ENCODE assay signal across 15 mouse cellular contexts in the genomic region with DNA sequence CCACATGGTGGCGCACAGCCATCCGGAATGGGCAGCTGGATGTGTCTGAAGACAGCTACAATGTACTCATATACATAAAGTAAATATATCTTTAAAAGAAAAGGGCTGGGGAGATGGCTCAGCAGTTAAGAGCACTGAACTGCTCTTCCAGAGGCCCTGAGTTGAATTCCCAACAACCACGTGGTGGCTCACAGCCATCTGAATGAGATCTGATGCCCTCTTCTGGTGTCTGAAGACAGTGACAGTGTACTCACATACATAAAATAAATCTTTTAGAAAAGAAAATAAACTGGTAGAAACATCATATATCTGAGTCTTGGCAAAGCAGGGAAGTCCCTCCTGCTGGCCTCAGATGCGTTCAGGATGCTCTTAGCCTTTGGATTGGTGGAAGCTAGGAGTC. TPM values are rescaled to one million over a fixed set of nuclear protein-coding genes. Genes with fewer than 3 reads are reported as not detected.
DNase-seq lines count a peak whose midpoint lies in the region; ATAC-seq and TF ChIP-seq lines count a peak whose summit lies in the region.
"Had no signal": no experiment of that assay in that cellular context is flagged by ENCODE, and none has a peak within 500 bp of the region (broad histone marks: within the 10 kb centered on the region; RNA-seq: fewer than 3 reads in every experiment).

No protein-coding gene starts in this region.

- no peak overlapping the region for H3K4me2 ChIP-seq in hindbrain, postnatal 0 days (ENCODE audit: low read depth, low read length)
- H3K4me2 ChIP-seq in liver, postnatal 0 days (ENCODE audit: low read depth, low read length), result no peak overlapping the region
- H3K4me2 ChIP-seq in liver, embryonic 12.5 days, result no peak overlapping the region
- H3K4me2 ChIP-seq: embryonic facial prominence, embryonic 13.5 days; heart, embryonic 15.5 days; liver, embryonic 13.5 days had no signal

- WGBS in hindbrain, postnatal 0 days, result 57% methylated on average over 4 of the region's 4 CpGs
- WGBS in hindbrain, embryonic 10.5 days, result 58% methylated on average over 4 of the region's 4 CpGs
- 58% methylated on average over 4 of the region's 4 CpGs for WGBS in liver, postnatal 0 days (ENCODE audit: insufficient replicate concordance)
- 56% methylated on average over 4 of the region's 4 CpGs for WGBS in liver, embryonic 12.5 days (ENCODE audit: insufficient replicate concordance)

- H3K27ac ChIP-seq in hindbrain, postnatal 0 days, result no peak overlapping the region
- H3K27ac ChIP-seq in hindbrain, embryonic 10.5 days, result no peak overlapping the region
- H3K27ac ChIP-seq in liver, postnatal 0 days (ENCODE audit: low read depth), result no peak overlapping the region
- H3K27ac ChIP-seq in liver, embryonic 12.5 days, result no peak overlapping the region
- H3K27ac ChIP-seq: embryonic facial prominence, embryonic 13.5 days; heart, embryonic 15.5 days; liver, embryonic 13.5 days had no signal

- no peak for TF ChIP-seq EP300 in liver, postnatal 0 days (IDR thresholded peaks at IDR 0.05; ENCODE audit: low read depth)

- peak; percentile 50 for TF ChIP-seq CTCF in hindbrain, postnatal 0 days (IDR thresholded peaks at IDR 0.05; ENCODE audit: low read depth)
- TF ChIP-seq CTCF in liver, postnatal 0 days (IDR thresholded peaks at IDR 0.05; ENCODE audit: low read depth), result peak; percentile 25; the same call in 1 of the 2 replicates

- H3K9me3 ChIP-seq in hindbrain, postnatal 0 days (ENCODE audit: low read length), result no peaks in the 10 kb centered on the region
- no peaks in the 10 kb centered on the region for H3K9me3 ChIP-seq in hindbrain, embryonic 10.5 days
- H3K9me3 ChIP-seq in liver, postnatal 0 days (ENCODE audit: low read length), result no peaks in the 10 kb centered on the region
- H3K9me3 ChIP-seq in liver, embryonic 12.5 days (replicated peaks), result no peaks in the 10 kb centered on the region
- H3K9me3 ChIP-seq: embryonic facial prominence, embryonic 13.5 days; heart, embryonic 15.5 days; liver, embryonic 13.5 days had no signal

- no peaks in the 10 kb centered on the region for H3K27me3 ChIP-seq in hindbrain, postnatal 0 days (ENCODE audit: insufficient read depth, low read length)
- peaks cover 41% of the 10 kb centered on the region for H3K27me3 ChIP-seq in hindbrain, embryonic 10.5 days (ENCODE audit: insufficient read depth, poor library complexity, severe bottlenecking)
- peaks cover 27% of the 10 kb centered on the region; the same call in 1 of the 2 replicates for H3K27me3 ChIP-seq in liver, postnatal 0 days (ENCODE audit: insufficient read depth, low read length)
- peaks cover 37% of the 10 kb centered on the region for H3K27me3 ChIP-seq in liver, embryonic 12.5 days (replicated peaks)

- H3K9ac ChIP-seq in hindbrain, postnatal 0 days (replicated peaks; ENCODE audit: low read length), result no peak overlapping the region
- no peak overlapping the region for H3K9ac ChIP-seq in liver, postnatal 0 days (replicated peaks)
- H3K9ac ChIP-seq in liver, embryonic 12.5 days, result no peak overlapping the region
- H3K9ac ChIP-seq: embryonic facial prominence, embryonic 13.5 days; heart, embryonic 15.5 days; liver, embryonic 13.5 days had no signal

- H3K36me3 ChIP-seq in hindbrain, postnatal 0 days (ENCODE audit: insufficient read depth, low read length), result no peaks in the 10 kb centered on the region
- no peaks in the 10 kb centered on the region for H3K36me3 ChIP-seq in hindbrain, embryonic 10.5 days
- H3K36me3 ChIP-seq in liver, postnatal 0 days (replicated peaks; ENCODE audit: insufficient read depth, low read length), result no peaks in the 10 kb centered on the region
- H3K36me3 ChIP-seq in liver, embryonic 12.5 days, result no peaks in the 10 kb centered on the region
- H3K36me3 ChIP-seq: embryonic facial prominence, embryonic 13.5 days; heart, embryonic 15.5 days; liver, embryonic 13.5 days had no signal

- H3K4me3 ChIP-seq in hindbrain, postnatal 0 days (ENCODE audit: low read length), result no peak overlapping the region
- H3K4me3 ChIP-seq in hindbrain, embryonic 10.5 days, result no peak overlapping the region
- no peak overlapping the region for H3K4me3 ChIP-seq in liver, postnatal 0 days (ENCODE audit: low read depth, low read length)
- no peak overlapping the region for H3K4me3 ChIP-seq in liver, embryonic 12.5 days
- H3K4me3 ChIP-seq: embryonic facial prominence, embryonic 13.5 days; heart, embryonic 15.5 days; liver, embryonic 13.5 days had no signal

- no peaks in the 10 kb centered on the region for H3K4me1 ChIP-seq in hindbrain, postnatal 0 days (ENCODE audit: insufficient read depth, low read length)
- H3K4me1 ChIP-seq in hindbrain, embryonic 10.5 days (replicated peaks), result peaks cover 25% of the 10 kb centered on the region
- 0 out of 2 replicates have a peak, but pooled peaks cover 3% of the 10 kb centered on the region for H3K4me1 ChIP-seq in liver, postnatal 0 days (ENCODE audit: insufficient read depth)
- H3K4me1 ChIP-seq in liver, embryonic 12.5 days, result peaks cover 8% of the 10 kb centered on the region; the same call in 1 of the 2 replicates
- H3K4me1 ChIP-seq: liver, embryonic 13.5 days had no signal

- no peak for ATAC-seq in hindbrain, postnatal 0 days
- ATAC-seq in liver, postnatal 0 days, result no peak
- no peak for ATAC-seq in liver, embryonic 12.5 days
- no peak for ATAC-seq in CD4-positive, CD25-positive, alpha-beta regulatory T cell, adult 4 months
- ATAC-seq: forebrain, embryonic 16.5 days; hindbrain, embryonic 16.5 days had no signal

- DNase-seq in hindbrain, postnatal 0 days (ENCODE audit: low spot score), result peak; percentile 47
- no peak for DNase-seq in hindbrain, embryonic 10.5 days (ENCODE audit: low spot score)
- no peak for DNase-seq in liver, postnatal 0 days
- DNase-seq in ES-CJ7 (ENCODE audit: low read depth, low spot score), result peak; percentile 62
- peak; percentile 55 for DNase-seq in lung, postnatal 10 days
- no peak for DNase-seq in gastrocnemius, postnatal 4 days (ENCODE audit: low spot score in 2 of 2)
- DNase-seq: gastrocnemius, postnatal 25 days; liver, embryonic 13.5 days had no signal

RNA-seq across cellular contexts. Expression of gene Gja4, which starts 3.3 kb away (rescaled TPM):
- total RNA-seq in hindbrain, postnatal 0 days (2014; rRNA removed), result 20.8 and 30.8 TPM in 2 replicates
- polyA plus RNA-seq in hindbrain, postnatal 0 days (2015; fragmentation: Nextera tagmentation; extraction: Ambion mirVana), result 19.4 and 20.5 TPM in 2 replicates
- polyA plus RNA-seq in hindbrain, embryonic 10.5 days (2016; fragmentation: Nextera tagmentation; extraction: Ambion mirVana), result 13.5 and 18.8 TPM in 2 replicates
- 2.7 and 3.1 TPM in 2 replicates for polyA plus RNA-seq in liver, postnatal 0 days (2015; fragmentation: Nextera tagmentation; extraction: Ambion mirVana)
- 2.5 and 3.1 TPM in 2 replicates for polyA plus RNA-seq in liver, embryonic 12.5 days (2016; fragmentation: Nextera tagmentation; extraction: Ambion mirVana)
- polyA plus RNA-seq in CD4-positive, CD25-positive, alpha-beta regulatory T cell, adult 4 months (2017; shearing (Covaris generic)), result not detected
- 10 to 100 TPM; 18.2 to 19.5 TPM for total RNA-seq in gastrocnemius, postnatal 4 days (2021)

RNA-seq across cellular contexts. Expression of gene Gjb3, which starts 13.5 kb away (rescaled TPM):
- total RNA-seq in hindbrain, postnatal 0 days (2014; rRNA removed), result 0.21 and 0.83 TPM in 2 replicates
- 0.44 and 0.59 TPM in 2 replicates for polyA plus RNA-seq in hindbrain, postnatal 0 days (2015; fragmentation: Nextera tagmentation; extraction: Ambion mirVana)
- polyA plus RNA-seq in hindbrain, embryonic 10.5 days (2016; fragmentation: Nextera tagmentation; extraction: Ambion mirVana), result 2.2 and 6.2 TPM in 2 replicates
- 0.24 and 0.34 TPM in 2 replicates for polyA plus RNA-seq in liver, postnatal 0 days (2015; fragmentation: Nextera tagmentation; extraction: Ambion mirVana)
- 0.16 TPM in 1 of 2 replicates, not detected in the other for polyA plus RNA-seq in liver, embryonic 12.5 days (2016; fragmentation: Nextera tagmentation; extraction: Ambion mirVana)
- polyA plus RNA-seq in CD4-positive, CD25-positive, alpha-beta regulatory T cell, adult 4 months (2017; shearing (Covaris generic)), result under 1 TPM in 1 of 2 experiments, not detected in 1; 0.32 TPM
- total RNA-seq in gastrocnemius, postnatal 4 days (2021), result not detected
- total RNA-seq: gastrocnemius, postnatal 25 days had no signal
- polyA plus RNA-seq: forebrain, embryonic 16.5 days had no signal

RNA-seq across cellular contexts. Expression of gene Gjb4, which starts 36.7 kb away (rescaled TPM):
- total RNA-seq in hindbrain, postnatal 0 days (2014; rRNA removed), result not detected in 2 replicates
- not detected in 2 replicates for polyA plus RNA-seq in hindbrain, postnatal 0 days (2015; fragmentation: Nextera tagmentation; extraction: Ambion mirVana)
- polyA plus RNA-seq in hindbrain, embryonic 10.5 days (2016; fragmentation: Nextera tagmentation; extraction: Ambion mirVana), result 0.15 and 0.21 TPM in 2 replicates
- not detected in 2 replicates for polyA plus RNA-seq in liver, postnatal 0 days (2015; fragmentation: Nextera tagmentation; extraction: Ambion mirVana)
- polyA plus RNA-seq in liver, embryonic 12.5 days (2016; fragmentation: Nextera tagmentation; extraction: Ambion mirVana), result not detected in 2 replicates
- not detected for polyA plus RNA-seq in CD4-positive, CD25-positive, alpha-beta regulatory T cell, adult 4 months (2017; shearing (Covaris generic))
- not detected for total RNA-seq in gastrocnemius, postnatal 4 days (2021)
- total RNA-seq: gastrocnemius, postnatal 25 days; left cerebral cortex, adult 18-20 months had no signal
- polyA plus RNA-seq: forebrain, embryonic 16.5 days; heart, embryonic 15.5 days; hindbrain, embryonic 16.5 days; liver, embryonic 13.5 days had no signal

RNA-seq across cellular contexts. Expression of gene Gjb5, which starts 40.8 kb away (rescaled TPM):
- total RNA-seq in hindbrain, postnatal 0 days (2014; rRNA removed), result 0.40 and 0.73 TPM in 2 replicates
- 0.51 and 0.57 TPM in 2 replicates for polyA plus RNA-seq in hindbrain, postnatal 0 days (2015; fragmentation: Nextera tagmentation; extraction: Ambion mirVana)
- polyA plus RNA-seq in hindbrain, embryonic 10.5 days (2016; fragmentation: Nextera tagmentation; extraction: Ambion mirVana), result 0.85 and 2.1 TPM in 2 replicates
- 0.06 and 0.14 TPM in 2 replicates for polyA plus RNA-seq in liver, postnatal 0 days (2015; fragmentation: Nextera tagmentation; extraction: Ambion mirVana)
- 0.14 and 0.23 TPM in 2 replicates for polyA plus RNA-seq in liver, embryonic 12.5 days (2016; fragmentation: Nextera tagmentation; extraction: Ambion mirVana)
- not detected for polyA plus RNA-seq in CD4-positive, CD25-positive, alpha-beta regulatory T cell, adult 4 months (2017; shearing (Covaris generic))
- total RNA-seq in gastrocnemius, postnatal 4 days (2021), result under 1 TPM; 0.70 to 0.88 TPM
- total RNA-seq: left cerebral cortex, adult 18-20 months had no signal

Comparison
In these comparisons a context has a peak if more than half of its experiments do, and no peak if none do; other contexts are left out.
1. DNase-seq: peak in hindbrain, postnatal 0 days (single experiment), ES-CJ7 (single experiment) and lung, postnatal 10 days (single experiment); none in hindbrain, embryonic 10.5 days (single experiment), liver, postnatal 0 days (single experiment) and gastrocnemius, postnatal 4 days (0 of 2).